Mouse (Mus musculus) CH12.LX (cell line): ENCODE data around the gene Sgms1. TPM values are rescaled to one million over a fixed set of nuclear protein-coding genes. Genes with fewer than 3 reads are reported as not detected.

ENCODE experiments used
- DNase-seq: peaks from one replicate; pipeline ENCODE4 v3.0.0-alpha.2; 2013; ENCODE audit errors: extremely low read depth
- H3K27ac ChIP-seq: 2 replicates; pipeline ENCODE4 v1.5.1; 2012; ENCODE audit warnings: low read depth, mild to moderate bottlenecking, control low read depth, moderate library complexity; ENCODE audit not compliant: insufficient read depth
- H3K27me3 ChIP-seq: replicated peaks from 2 replicates; pipeline ENCODE3; 2012; ENCODE audit warnings: inconsistent platforms
- H3K36me3 ChIP-seq, 2 experiments: replicated peaks in 1 of 2; 2 replicates each; pipeline versions ENCODE3 to v1.6.1; 2012; ENCODE audit warnings: inconsistent platforms in 1 of 2, low read length in 1 of 2, mild to moderate bottlenecking in 1 of 2, mixed read lengths in 1 of 2, moderate library complexity in 1 of 2; ENCODE audit not compliant: control insufficient read depth in 1 of 2, insufficient read depth in 1 of 2
- H3K4me1 ChIP-seq, 2 experiments: 2 replicates each; pipeline ENCODE4 v1.6.1; 2012; ENCODE audit warnings: inconsistent platforms in 1 of 2, moderate library complexity in 1 of 2; ENCODE audit not compliant: insufficient read depth in 2 of 2, control insufficient read depth in 1 of 2
- H3K4me2 ChIP-seq: 2 replicates; pipeline ENCODE4 v1.6.1; 2012; ENCODE audit warnings: low read depth, mild to moderate bottlenecking, control low read depth; ENCODE audit not compliant: poor library complexity, insufficient read depth, severe bottlenecking
- H3K4me3 ChIP-seq, 3 experiments: fragments of 150-350 bp in 1 of 3; sonication (generic) in 1 of 3; replicated peaks in 1 of 3; 2 replicates each; pipeline versions ENCODE3 to v1.5.1; 2011 to 2012; ENCODE audit warnings: low read depth in 2 of 3, low read length in 2 of 3, mild to moderate bottlenecking in 2 of 3, moderate library complexity in 2 of 3, control low read depth in 1 of 3, improper control_type of control experiment in 1 of 3, inconsistent platforms in 1 of 3, mixed read lengths in 1 of 3; ENCODE audit not compliant: poor library complexity in 1 of 3
- H3K79me2 ChIP-seq: replicated peaks from 2 replicates; pipeline ENCODE4 v1.6.1; 2012; ENCODE audit warnings: mild to moderate bottlenecking, moderate library complexity; ENCODE audit not compliant: control insufficient read depth, poor library complexity, insufficient read depth, severe bottlenecking; ENCODE audit errors: extremely low read depth
- H3K9ac ChIP-seq: 2 replicates; pipeline ENCODE4 v1.6.1; 2012; ENCODE audit warnings: low read depth, mild to moderate bottlenecking, control low read depth, moderate library complexity; ENCODE audit not compliant: insufficient read depth
- H3K9me3 ChIP-seq: replicated peaks from 2 replicates; pipeline ENCODE3; 2012; ENCODE audit warnings: low read length, inconsistent platforms, mixed read lengths
- CHD1 ChIP-seq: IDR thresholded peaks from 2 replicates; pipeline ENCODE4 v1.6.1; 2012; ENCODE audit warnings: low read depth, low read length, improper control_type of control experiment, inconsistent platforms
- CHD2 ChIP-seq: IDR thresholded peaks from 2 replicates; pipeline ENCODE4 v1.6.1; 2011; ENCODE audit warnings: low read length, improper control_type of control experiment
- CTCF ChIP-seq, 2 experiments: IDR thresholded peaks in 1 of 2; conservative IDR thresholded peaks in 1 of 2; 2 replicates each; pipeline ENCODE4 v1.5.1; 2011 to 2012; ENCODE audit warnings: low read depth in 2 of 2, low read length in 2 of 2, improper control_type of control experiment in 1 of 2, inconsistent platforms in 1 of 2, mild to moderate bottlenecking in 1 of 2, moderate library complexity in 1 of 2
- E2F4 ChIP-seq: IDR thresholded peaks from 2 replicates; pipeline ENCODE4 v1.6.1; 2011; ENCODE audit warnings: low read depth, low read length, improper control_type of control experiment; ENCODE audit not compliant: insufficient replicate concordance
- ELF1 ChIP-seq: IDR thresholded peaks from 2 replicates; pipeline ENCODE4 v1.6.1; 2014; ENCODE audit warnings: low read depth, mild to moderate bottlenecking, inconsistent platforms, low read length, improper control_type of control experiment
- EP300 ChIP-seq: IDR thresholded peaks from 2 replicates; pipeline ENCODE4 v1.6.1; 2011; ENCODE audit warnings: low read length, improper control_type of control experiment
- GABPA ChIP-seq: IDR thresholded peaks from 2 replicates; pipeline ENCODE4 v1.6.1; 2012; ENCODE audit warnings: low read depth, low read length, improper control_type of control experiment, inconsistent platforms; ENCODE audit not compliant: insufficient replicate concordance
- IRF4 ChIP-seq: IDR thresholded peaks from 2 replicates; pipeline ENCODE4 v1.6.1; 2014; ENCODE audit warnings: low read depth, mild to moderate bottlenecking, inconsistent platforms, low read length, improper control_type of control experiment
- KAT2A ChIP-seq: IDR thresholded peaks from 2 replicates; pipeline ENCODE4 v1.6.1; 2012; ENCODE audit warnings: low read length, improper control_type of control experiment, inconsistent platforms; ENCODE audit not compliant: insufficient replicate concordance
- MEF2A ChIP-seq: IDR thresholded peaks from 2 replicates; pipeline ENCODE4 v1.6.1; 2014; ENCODE audit warnings: low read depth, mild to moderate bottlenecking, inconsistent platforms, low read length, improper control_type of control experiment, borderline replicate concordance
- MXI1 ChIP-seq: IDR thresholded peaks from 2 replicates; pipeline ENCODE4 v1.6.1; 2011; ENCODE audit warnings: mild to moderate bottlenecking, low read depth, low read length, improper control_type of control experiment
- MYC ChIP-seq: IDR thresholded peaks from 2 replicates; pipeline ENCODE4 v1.6.1; 2011; ENCODE audit warnings: low read depth, mild to moderate bottlenecking, improper control_type of control experiment, low read length
- RAD21 ChIP-seq: IDR thresholded peaks from 2 replicates; pipeline ENCODE4 v1.6.1; 2011; ENCODE audit warnings: low read depth, mild to moderate bottlenecking, low read length, improper control_type of control experiment, moderate library complexity
- RCOR1 ChIP-seq: conservative IDR thresholded peaks from 2 replicates; pipeline ENCODE4 v1.6.1; 2012; ENCODE audit warnings: low read depth, mild to moderate bottlenecking, inconsistent platforms, low read length, improper control_type of control experiment
- SIN3A ChIP-seq: IDR thresholded peaks from 2 replicates; pipeline ENCODE4 v1.6.1; 2012; ENCODE audit warnings: low read length, improper control_type of control experiment, inconsistent platforms
- TCF12 ChIP-seq: IDR thresholded peaks from 2 replicates; pipeline ENCODE4 v1.6.1; 2014; ENCODE audit warnings: low read depth, mild to moderate bottlenecking, inconsistent platforms, low read length, improper control_type of control experiment
- USF1 ChIP-seq: IDR thresholded peaks from 2 replicates; pipeline ENCODE4 v1.6.1; 2014; ENCODE audit warnings: low read depth, mild to moderate bottlenecking, inconsistent platforms, low read length, improper control_type of control experiment
- ZC3H11A ChIP-seq: IDR thresholded peaks from 2 replicates; pipeline ENCODE4 v1.6.1; 2012; ENCODE audit warnings: low read depth, mild to moderate bottlenecking, inconsistent platforms, low read length, improper control_type of control experiment
- ZMIZ1 ChIP-seq: IDR thresholded peaks from 2 replicates; pipeline ENCODE4 v1.6.1; 2012; ENCODE audit warnings: low read depth, mild to moderate bottlenecking, inconsistent platforms, low read length, improper control_type of control experiment
- ZNF384 ChIP-seq: IDR thresholded peaks from 2 replicates; pipeline ENCODE4 v1.6.1; 2012; ENCODE audit warnings: low read depth, low read length, improper control_type of control experiment, inconsistent platforms
- dilution Hi-C: fragments of 300-500 bp; cut with MboI; formaldehyde crosslinking; loops from 2 replicates; pipeline ENCODE4 v1.14.3; 2020; ENCODE audit warnings: low sequenced_read_pairs; ENCODE audit not compliant: extremely low pct_unique_long_range_greater_than_20kb, extremely low pct_ligation_motif_present
- in situ Hi-C: fragments of 300-500 bp; cut with MboI; formaldehyde crosslinking; loops from 3 replicates; pipeline ENCODE4 v1.14.3; 2019; ENCODE audit warnings: low sequenced_read_pairs, low pct_ligation_motif_present, low pct_unique_long_range_greater_than_20kb, mixed read lengths
- polyA plus RNA-seq: library from polyadenylated mRNA; unstranded; fragments of >175 nt; gene quantifications from 2 replicates; pipeline ENCODE4 v1.2.1, GENCODE M21; 2012; ENCODE audit warnings: low read depth; ENCODE audit not compliant: insufficient read length
- total RNA-seq, 2 experiments: library from RNA; depleted of rRNA; stranded (reverse); fragments of 300-350 nt in 1 of 2; fragments of >200 nt in 1 of 2; gene quantifications; 2 replicates each; pipeline ENCODE4 v1.2.3; 2012 to 2014

The Sgms1 gene
- total and polyA plus RNA-seq, 3 experiments, result 1.4 to 1.8 (median 1.8) TPM

DNA sequence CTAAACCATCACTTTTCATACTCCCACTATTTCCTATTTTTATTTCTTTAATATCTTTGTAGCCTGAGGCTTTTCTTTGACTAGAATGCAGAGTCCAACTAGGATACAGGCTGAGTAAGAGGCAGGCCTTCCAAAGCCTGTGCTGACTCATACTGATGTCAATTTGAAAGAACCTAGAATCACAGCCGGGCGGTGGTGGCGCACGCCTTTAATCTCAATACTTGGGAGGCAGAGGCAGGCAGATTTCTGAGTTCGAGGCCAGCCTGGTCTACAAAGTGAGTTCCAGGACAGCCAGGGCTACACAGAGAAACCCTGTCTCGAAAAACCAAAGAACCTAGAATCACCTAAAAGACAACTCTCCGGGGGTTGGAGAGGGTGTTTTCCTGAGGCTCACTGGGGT, 214.5 kb downstream of the Sgms1 start:
- TF ChIP-seq E2F4 (no peak), ZMIZ1 (no peak), MXI1 (no peak), ELF1 (no peak), IRF4 (no peak), MEF2A (no peak), CTCF (conservative IDR thresholded peaks at IDR 0.05 in 1 of 2, IDR thresholded peaks at IDR 0.05 in 1 of 2; ENCODE audit: low read depth in 2 of 2, low read length in 2 of 2) (no peak), USF1 (no peak), KAT2A (no peak), GABPA (no peak)
- H3K4me1 ChIP-seq, result peaks cover 5 to 17% of the 10 kb centered on the region in 2 experiments
- H3K27me3 ChIP-seq, result no peaks in the 10 kb centered on the region
- DNase-seq, result no peak
- dilution Hi-C loops (no loop called here), in situ Hi-C loops (no loop called here)
- H3K4me2 ChIP-seq, result no peak overlapping the region
- no peak overlapping the region for H3K9ac ChIP-seq
- H3K4me3 ChIP-seq, result no peak overlapping the region
- H3K27ac ChIP-seq, result no peak overlapping the region
- H3K36me3 ChIP-seq, result no peaks in the 10 kb centered on the region
- no peaks in the 10 kb centered on the region for H3K9me3 ChIP-seq
- H3K79me2 ChIP-seq, result no peaks in the 10 kb centered on the region

DNA sequence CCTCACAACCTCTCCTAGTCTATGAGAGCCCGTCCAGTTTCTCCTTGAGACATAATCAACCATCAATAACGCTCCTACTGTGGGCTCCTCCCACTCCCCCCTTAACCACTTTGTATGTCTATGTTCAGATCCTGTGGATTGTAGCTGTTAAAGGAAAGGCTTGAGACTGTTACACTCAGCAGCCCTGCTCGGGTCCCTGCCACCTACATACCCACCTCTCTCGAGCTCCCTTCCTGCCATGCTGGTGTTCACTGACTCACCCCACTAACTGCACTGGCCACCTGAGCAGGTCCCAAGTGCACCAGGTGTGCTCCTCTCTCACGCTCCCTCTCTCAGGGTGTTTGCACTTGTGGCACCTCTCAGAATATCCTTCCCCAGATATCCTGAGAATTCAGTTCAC, 215.0 kb downstream of the Sgms1 start:
- Histone ChIP-seq H3K36me3 (no peaks in the 10 kb centered on the region), H3K4me2 (no peak overlapping the region), H3K27me3 (no peaks in the 10 kb centered on the region), H3K79me2 (no peaks in the 10 kb centered on the region), H3K9ac (no peak overlapping the region), H3K4me3 (no peak overlapping the region), H3K4me1 (peaks cover 8 to 17% of the 10 kb centered on the region in 2 experiments), H3K27ac (no peak overlapping the region), H3K9me3 (no peaks in the 10 kb centered on the region)
- in situ Hi-C loops, result no loop called here
- no peak for DNase-seq
- dilution Hi-C loops, result no loop called here
- TF ChIP-seq CHD2 (no peak), ZNF384 (no peak), RCOR1 (no peak), USF1 (no peak), RAD21 (no peak), MYC (no peak), TCF12 (no peak), SIN3A (no peak), CHD1 (no peak), ZC3H11A (no peak), EP300 (no peak)
